Mouse (Mus musculus): ENCODE data around the gene Olfr736.

The Olfr736 gene

DNA sequence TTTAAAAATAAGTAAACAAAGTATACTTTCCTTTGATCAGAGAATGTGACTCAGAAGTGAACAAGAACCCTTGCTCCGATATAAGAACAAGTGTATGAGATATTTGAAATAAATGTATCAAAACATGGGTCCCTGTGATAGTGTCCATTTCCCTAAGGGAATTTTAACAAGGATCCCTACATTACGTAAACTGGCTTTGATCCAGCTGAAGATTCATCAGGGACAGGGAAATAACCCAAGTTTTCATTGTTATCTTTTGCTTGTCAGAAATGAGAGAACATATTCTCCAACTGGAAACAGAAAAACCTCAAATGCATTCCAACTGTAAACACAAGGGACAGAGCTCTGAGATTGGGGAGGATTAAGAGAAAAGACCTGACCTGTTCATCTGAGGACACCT, at the start of gene Olfr736:
Gene Olfr736, plus strand, starts transcription at position 301 of the 400 bp plus-strand sequence.
- no peak for DNase-seq

GRCm38 (mm10) chr14:50348796-50349195, 32.2 kb upstream of the Olfr736 start, which contains the start of gene Olfr735:
Olfr735 (minus strand) TSS chr14:50348872.
- DNase-seq: no peak

GRCm38 (mm10) chr14:50352438-50352837, 28.5 kb upstream of the Olfr736 start:
- no peak for DNase-seq

- no peak for DNase-seq
These were observed 24.2 kb upstream of the Olfr736 start for GRCm38 (mm10) chr14:50356725-50357124.

GRCm38 (mm10) chr14:50357593-50357992, 23.4 kb upstream of the Olfr736 start, which contains the start of gene Tlr11:
Tlr11 (plus strand) TSS chr14:50357914.
- DNase-seq: no peak

- no peak for DNase-seq
These were observed 20.5 kb upstream of the Olfr736 start for GRCm38 (mm10) chr14:50360480-50360879.

- DNase-seq: no peak
These were observed 17.4 kb upstream of the Olfr736 start for GRCm38 (mm10) chr14:50363561-50363960.

GRCm38 (mm10) chr14:50407268-50407667, 26.3 kb downstream of the Olfr736 start, which contains the start of gene Olfr738:
Olfr738 (plus strand) TSS chr14:50407568.
- no peak for DNase-seq

GRCm38 (mm10) chr14:50418326-50418725, 37.4 kb downstream of the Olfr736 start, which contains the start of gene Olfr739:
Olfr739 (plus strand) TSS chr14:50418626.
- DNase-seq: no peak
